Mouse (Mus musculus) liver, embryonic 14.5 days (tissue): ENCODE measurements at regions not wholly inside any gene's neighbourhood (a gene's known extent, or its start where the extent isn't known, plus 50 kb on each side); places are given as distances from the start of the nearest gene placed in this dataset.
"Not testable (repeated sequence)": the region's sequence is repeated elsewhere in the genome, so short reads cannot be mapped to it uniquely, and the experiment has no call there.

Experiments used
- ATAC-seq: fragments of 200-750 bp; cut with Nextera tagmentation; 2 replicates; pipeline ENCODE4 v1.8.0; 2017; ENCODE audit warnings: moderate number of reproducible peaks, mild to moderate bottlenecking, moderate library complexity; ENCODE audit not compliant: insufficient read depth
- DNase-seq, 3 experiments: peaks; one replicate each; pipeline ENCODE4 v3.0.0-alpha.2; 2012 to 2013; ENCODE audit warnings: low read depth in 3 of 3, low spot score in 3 of 3
- H3K27ac ChIP-seq: fragments of 300-500 bp; sonication (generic); 2 replicates; pipeline ENCODE4 v1.5.1; 2014; ENCODE audit warnings: moderate library complexity, mild to moderate bottlenecking, control low read depth, inconsistent platforms
- H3K27me3 ChIP-seq: fragments of 300-500 bp; sonication (generic); 2 replicates; pipeline ENCODE4 v1.6.1; 2014; ENCODE audit warnings: mild to moderate bottlenecking, low read length, moderate library complexity; ENCODE audit not compliant: control insufficient read depth, insufficient read depth
- H3K36me3 ChIP-seq: fragments of 300-500 bp; sonication (generic); replicated peaks from 2 replicates; pipeline ENCODE4 v1.6.1; 2014; ENCODE audit warnings: low read depth; ENCODE audit not compliant: control insufficient read depth, insufficient read depth
- H3K4me1 ChIP-seq, 2 experiments: fragments of 200-500 bp in 1 of 2; fragments of 300-500 bp in 1 of 2; sonication (generic) in 1 of 2; replicated peaks; 2 replicates each; pipeline ENCODE4 v1.6.1; 2012 to 2014; ENCODE audit warnings: antibody characterized with exemption in 1 of 2, inconsistent platforms in 1 of 2, low read length in 1 of 2; ENCODE audit not compliant: control insufficient read depth in 2 of 2, insufficient read depth in 2 of 2
- H3K4me2 ChIP-seq: fragments of 300-500 bp; sonication (generic); 2 replicates; pipeline ENCODE4 v1.6.1; 2014; ENCODE audit warnings: low read depth, mild to moderate bottlenecking, control low read depth, moderate library complexity
- H3K4me3 ChIP-seq, 2 experiments: fragments of 200-500 bp in 1 of 2; fragments of 300-500 bp in 1 of 2; sonication (generic) in 1 of 2; 2 replicates each; pipeline ENCODE4 v1.5.1; 2012 to 2014; ENCODE audit warnings: low read depth in 2 of 2, low read length in 2 of 2, mild to moderate bottlenecking in 2 of 2, control low read depth in 1 of 2, inconsistent platforms in 1 of 2, moderate library complexity in 1 of 2; ENCODE audit not compliant: insufficient read depth in 1 of 2
- H3K9ac ChIP-seq: fragments of 300-500 bp; sonication (generic); replicated peaks from 2 replicates; pipeline ENCODE4 v1.6.1; 2014; ENCODE audit warnings: mild to moderate bottlenecking, control low read depth, moderate library complexity
- H3K9me3 ChIP-seq: fragments of 300-500 bp; sonication (generic); 2 replicates; pipeline ENCODE4 v1.6.1; 2016; ENCODE audit warnings: low read length, mixed read lengths; ENCODE audit not compliant: control insufficient read depth
- CTCF ChIP-seq: IDR thresholded peaks from 2 replicates; pipeline ENCODE4 v1.5.1; 2016; ENCODE audit warnings: antibody characterized with exemption, low read depth, control low read depth
- EP300 ChIP-seq: IDR thresholded peaks from 2 replicates; pipeline ENCODE4 v1.6.1; 2016; ENCODE audit warnings: antibody characterized with exemption, low read depth
- WGBS: fragments of 180-500 bp; shearing (Covaris S2); extraction: QIAGEN DNeasy Blood & Tissue Kit; methylation state at CpG from one replicate; pipeline ENCODE4 v1.1.7; 2014; ENCODE audit not compliant: insufficient replicate concordance; 5-methylcytosine and 5-hydroxymethylcytosine counted together

DNA sequence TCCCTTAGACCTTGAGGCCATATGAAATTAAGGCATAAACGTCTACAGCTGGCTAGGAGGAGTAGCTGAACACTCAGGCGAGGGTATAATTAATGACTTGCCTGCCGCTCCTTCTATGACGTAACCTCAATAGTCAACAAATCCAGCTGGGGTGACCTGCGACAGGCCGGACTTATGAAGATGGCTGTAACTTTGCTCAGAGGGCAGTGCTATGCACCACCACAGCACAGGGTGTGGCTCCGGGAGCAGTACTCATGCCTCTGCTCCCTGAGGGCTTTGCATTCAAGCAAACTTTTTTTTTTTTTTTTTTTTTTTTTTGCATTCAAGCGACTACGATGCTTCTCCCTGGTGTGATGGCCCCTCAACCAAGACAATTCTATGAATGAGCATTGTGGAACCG, 364.1 kb downstream of the Plekhb2 start:
- Histone ChIP-seq H3K4me1 (no peaks in the 10 kb centered on the region), H3K4me2 (no peak overlapping the region), H3K27me3 (no peaks in the 10 kb centered on the region), H3K27ac (no peak overlapping the region), H3K9ac (no peak overlapping the region), H3K36me3 (no peaks in the 10 kb centered on the region), H3K9me3 (no peaks in the 10 kb centered on the region; the same call in 1 of the 2 replicates), H3K4me3 (no peak overlapping the region)
- DNase-seq = no peak
- no peak for ATAC-seq
- no peak for TF ChIP-seq CTCF
- TF ChIP-seq EP300 = no peak
- 64% methylated on average over 10 of the region's 10 CpGs for WGBS

DNA sequence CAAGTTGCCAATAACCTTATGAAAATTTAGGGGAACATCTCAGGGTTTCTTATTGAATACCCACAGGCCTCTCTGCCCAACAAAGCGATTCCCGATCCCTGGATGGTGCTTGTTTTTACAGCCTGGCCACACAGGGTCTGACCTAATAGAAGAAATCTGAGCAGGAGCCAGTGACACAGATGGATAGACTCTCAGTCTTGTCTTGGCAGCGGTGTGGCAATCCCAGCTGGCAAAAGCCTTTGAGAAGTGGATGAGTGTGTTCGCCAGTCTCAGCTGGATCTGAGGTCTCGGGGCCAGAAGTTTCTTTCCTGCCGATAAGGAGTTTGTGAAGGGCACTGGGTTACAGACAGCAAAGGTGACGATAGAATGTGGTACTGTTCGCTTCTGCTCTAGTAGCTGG, 366.6 kb downstream of the Plekhb2 start:
- no peak for ATAC-seq
- DNase-seq = no peak

DNA sequence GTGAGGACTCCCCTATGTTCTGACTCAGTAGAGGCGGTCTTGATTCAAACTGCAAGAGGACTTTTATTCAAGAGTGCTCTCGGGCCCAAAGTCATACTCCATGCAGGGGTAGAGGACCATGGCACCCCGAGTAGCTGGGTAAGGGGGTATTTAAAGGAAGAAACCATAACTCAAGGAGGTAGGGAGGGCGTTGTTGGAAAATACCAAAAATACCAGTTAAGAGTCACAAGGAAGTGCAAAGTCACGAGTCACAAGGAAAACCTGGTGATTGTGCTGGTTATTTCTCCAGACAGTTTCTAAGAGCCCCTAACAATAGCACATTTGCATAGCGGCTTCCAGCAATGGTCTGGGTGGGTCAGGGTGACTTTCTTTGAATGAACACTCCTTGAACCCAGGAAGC, 370.4 kb downstream of the Plekhb2 start:
- ATAC-seq = not testable (repeated sequence)
- WGBS = 57% methylated on average over 6 of the region's 6 CpGs

More for the DNA sequence above, 366.6 kb downstream of the Plekhb2 start:
- Histone ChIP-seq H3K27me3 (no peaks in the 10 kb centered on the region), H3K27ac (no peak overlapping the region), H3K4me1 (no peaks in the 10 kb centered on the region), H3K36me3 (no peaks in the 10 kb centered on the region), H3K9ac (no peak overlapping the region), H3K4me3 (no peak overlapping the region), H3K4me2 (no peak overlapping the region), H3K9me3 (no peaks in the 10 kb centered on the region; the same call in 1 of the 2 replicates)
- TF ChIP-seq CTCF (no peak), EP300 (no peak)
- 67% methylated on average over 8 of the region's 8 CpGs for WGBS

DNA sequence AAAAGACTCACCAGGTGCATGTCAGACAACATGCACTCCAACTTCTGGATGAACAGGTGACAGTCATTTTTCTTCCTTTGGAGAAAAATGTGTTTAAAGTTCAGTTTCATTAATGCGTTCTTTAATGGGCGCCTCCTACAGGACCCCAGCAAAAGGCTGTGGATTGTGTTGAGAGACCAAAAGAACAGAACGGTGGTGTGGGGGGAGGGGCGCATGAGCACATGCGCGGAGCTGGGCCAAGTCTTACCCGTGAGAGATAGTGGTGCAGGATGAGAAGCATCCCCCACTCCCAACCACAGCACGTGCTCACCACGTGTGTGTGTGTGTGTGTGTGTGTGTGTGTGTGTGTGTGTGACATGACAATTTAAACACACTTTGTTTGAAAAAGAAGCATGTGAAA, 371.0 kb downstream of the Plekhb2 start:
- no peaks in the 10 kb centered on the region for H3K4me1 ChIP-seq
- no peak overlapping the region for H3K4me2 ChIP-seq
- no peaks in the 10 kb centered on the region for H3K36me3 ChIP-seq
- no peak for TF ChIP-seq EP300
- TF ChIP-seq CTCF = no peak
- H3K4me3 ChIP-seq = no peak overlapping the region
- no peak overlapping the region for H3K9ac ChIP-seq
- H3K27ac ChIP-seq = no peak overlapping the region
- H3K9me3 ChIP-seq = no peaks in the 10 kb centered on the region; the same call in 1 of the 2 replicates
- ATAC-seq (no peak), DNase-seq (no peak)
- no peaks in the 10 kb centered on the region for H3K27me3 ChIP-seq
- 71% methylated on average over 9 of the region's 9 CpGs for WGBS

More for the DNA sequence above, 370.4 kb downstream of the Plekhb2 start:
- H3K36me3 ChIP-seq, H3K9me3 ChIP-seq, H3K27me3 ChIP-seq, H3K4me3 ChIP-seq, DNase-seq, H3K27ac ChIP-seq, H3K9ac ChIP-seq, H3K4me1 ChIP-seq, H3K4me2 ChIP-seq: not testable (repeated sequence)

DNA sequence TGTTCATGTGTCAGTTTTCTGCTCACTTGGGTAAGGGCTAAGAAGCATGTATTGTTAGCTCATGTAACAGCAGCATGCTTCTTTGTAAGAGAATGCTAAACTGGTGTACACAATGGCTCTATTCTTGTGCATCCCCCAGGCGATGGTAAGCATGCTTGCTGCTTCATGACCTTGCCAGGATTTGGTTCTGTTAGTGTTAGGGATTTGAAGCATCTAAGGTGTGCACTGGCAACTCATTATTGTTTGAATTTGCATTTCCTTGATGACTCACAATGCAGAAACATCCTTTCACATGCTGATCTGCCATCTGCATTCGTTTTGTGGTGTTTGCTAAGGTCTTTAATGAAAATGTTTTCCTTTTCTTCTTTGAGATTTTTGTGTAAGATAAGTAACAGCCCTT, 382.8 kb downstream of the Plekhb2 start:
- DNase-seq (no peak), ATAC-seq (no peak)
- no peaks in the 10 kb centered on the region for H3K27me3 ChIP-seq
- no peaks in the 10 kb centered on the region for H3K36me3 ChIP-seq
- no peak overlapping the region for H3K9ac ChIP-seq
- WGBS = 30% methylated on average over 2 of the region's 2 CpGs
- H3K4me3 ChIP-seq = no peak overlapping the region
- no peaks in the 10 kb centered on the region for H3K4me1 ChIP-seq
- no peak for TF ChIP-seq CTCF
- TF ChIP-seq EP300 = no peak
- H3K27ac ChIP-seq = no peak overlapping the region
- no peak overlapping the region for H3K4me2 ChIP-seq
- no peaks in the 10 kb centered on the region for H3K9me3 ChIP-seq

DNA sequence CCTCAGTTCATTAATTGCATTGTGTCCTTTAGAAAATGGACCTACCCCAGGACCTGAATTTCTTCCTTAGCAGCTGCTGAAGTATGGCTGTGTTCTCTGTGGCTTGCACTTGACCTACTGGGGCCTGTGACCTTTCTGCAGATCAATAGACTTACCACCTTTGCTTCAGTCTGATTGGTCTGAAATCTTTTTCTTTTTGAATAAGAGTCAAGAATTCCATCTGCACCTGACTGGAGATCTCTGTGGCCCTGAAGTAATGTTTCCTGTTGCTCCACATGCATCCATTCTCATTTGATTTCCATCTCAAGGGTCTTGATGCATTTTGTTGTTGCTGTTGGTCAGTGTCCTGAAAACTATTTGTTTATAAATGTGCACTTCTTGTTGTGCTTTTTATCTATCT, 388.4 kb downstream of the Plekhb2 start:
- Histone ChIP-seq H3K36me3 (no peaks in the 10 kb centered on the region), H3K9me3 (no peaks in the 10 kb centered on the region), H3K27ac (no peak overlapping the region), H3K4me2 (no peak overlapping the region), H3K27me3 (no peaks in the 10 kb centered on the region), H3K9ac (no peak overlapping the region), H3K4me3 (no peak overlapping the region), H3K4me1 (no peaks in the 10 kb centered on the region)
- TF ChIP-seq EP300 (no peak), CTCF (no peak)
- DNase-seq = no peak
- no peak for ATAC-seq
